Mouse (Mus musculus): ENCODE data around the gene Stk11. TPM values are rescaled to one million over a fixed set of nuclear protein-coding genes. Genes with fewer than 3 reads are reported as not detected.

The Stk11 gene
- total RNA-seq, 2 experiments from 2014 or later: 98.7 to 99.9 TPM

DNA sequence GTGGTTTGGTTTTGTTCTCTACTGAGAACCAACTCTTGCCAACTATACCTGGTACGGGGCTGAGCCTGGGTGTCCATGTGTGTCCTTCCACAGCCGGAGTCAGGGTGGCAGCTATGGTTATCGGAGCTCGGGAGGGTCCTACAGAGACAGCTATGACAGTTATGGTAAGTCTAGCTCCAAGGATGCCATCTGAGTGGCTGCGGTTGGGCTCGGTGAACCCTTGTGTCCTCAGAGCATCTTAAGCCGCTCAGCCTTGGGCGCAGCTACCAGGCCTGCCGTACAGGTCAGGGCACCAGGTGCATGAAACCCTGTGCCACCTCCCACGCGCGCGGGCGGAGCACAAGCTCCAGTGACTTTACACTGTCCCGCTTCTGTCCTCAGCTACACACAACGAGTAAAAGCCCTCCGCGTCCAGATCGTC is 55.0 kb downstream of the Stk11 start:
- DNase-seq: no peak

DNA sequence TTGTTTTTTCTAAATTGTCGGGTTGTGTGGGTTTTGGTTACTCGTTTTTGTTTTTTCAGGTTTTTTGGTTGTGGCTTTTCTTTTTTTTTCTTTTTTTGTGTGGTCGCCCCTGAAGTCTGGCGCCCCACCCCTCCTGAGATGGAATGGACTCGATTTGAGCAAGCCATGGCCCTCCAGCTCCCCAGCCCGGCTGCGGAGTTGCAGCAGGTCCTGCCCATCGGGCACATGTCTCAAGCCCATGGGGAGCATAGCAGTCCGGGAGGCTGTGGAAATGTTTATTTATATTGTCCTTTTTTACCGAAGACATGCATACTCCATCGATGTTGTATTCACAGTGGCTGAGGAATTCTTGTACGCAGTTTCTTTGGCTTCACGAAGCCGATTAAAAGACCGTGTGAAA is 55.6 kb downstream of the Stk11 start:
- no peak for DNase-seq

DNA sequence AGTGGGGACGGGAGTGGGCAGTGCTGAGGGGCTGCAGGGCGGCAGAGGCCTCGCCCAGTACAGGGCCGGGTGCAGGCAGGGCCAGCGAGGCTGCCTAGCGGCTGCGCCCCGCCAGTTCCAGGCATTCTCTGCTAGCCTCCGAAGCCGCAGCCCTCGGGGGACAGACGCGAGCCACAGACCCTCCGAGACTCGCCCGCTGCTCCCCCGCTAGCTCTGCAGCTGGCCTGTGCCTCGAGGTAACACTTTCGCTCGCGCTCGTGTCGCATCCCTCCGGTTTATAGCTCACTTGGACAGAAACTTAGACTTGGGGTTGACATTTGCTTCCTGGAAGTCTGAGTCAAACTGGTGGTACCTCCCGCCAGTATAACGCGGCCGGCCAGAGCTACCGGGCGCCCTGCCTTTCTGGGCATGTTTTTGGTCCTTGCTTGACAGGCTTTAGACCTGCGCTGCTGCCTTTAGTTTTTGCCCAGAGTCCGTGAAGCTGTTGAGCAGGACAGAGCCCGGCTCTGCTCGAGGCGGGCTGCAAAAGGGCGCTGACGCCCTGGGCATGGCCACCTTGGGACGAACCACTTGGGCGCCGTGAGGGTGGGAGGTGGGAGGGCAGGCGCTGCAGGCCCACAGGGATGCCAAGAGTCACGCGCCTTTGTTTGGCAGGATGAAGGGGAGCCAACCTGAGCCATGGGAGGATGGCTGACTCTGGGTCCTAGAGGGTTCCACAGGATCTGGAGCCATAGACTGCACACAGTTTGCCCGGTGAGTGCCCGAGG is 56.3 kb downstream of the Stk11 start:
- peak; percentile 44 for DNase-seq

DNA sequence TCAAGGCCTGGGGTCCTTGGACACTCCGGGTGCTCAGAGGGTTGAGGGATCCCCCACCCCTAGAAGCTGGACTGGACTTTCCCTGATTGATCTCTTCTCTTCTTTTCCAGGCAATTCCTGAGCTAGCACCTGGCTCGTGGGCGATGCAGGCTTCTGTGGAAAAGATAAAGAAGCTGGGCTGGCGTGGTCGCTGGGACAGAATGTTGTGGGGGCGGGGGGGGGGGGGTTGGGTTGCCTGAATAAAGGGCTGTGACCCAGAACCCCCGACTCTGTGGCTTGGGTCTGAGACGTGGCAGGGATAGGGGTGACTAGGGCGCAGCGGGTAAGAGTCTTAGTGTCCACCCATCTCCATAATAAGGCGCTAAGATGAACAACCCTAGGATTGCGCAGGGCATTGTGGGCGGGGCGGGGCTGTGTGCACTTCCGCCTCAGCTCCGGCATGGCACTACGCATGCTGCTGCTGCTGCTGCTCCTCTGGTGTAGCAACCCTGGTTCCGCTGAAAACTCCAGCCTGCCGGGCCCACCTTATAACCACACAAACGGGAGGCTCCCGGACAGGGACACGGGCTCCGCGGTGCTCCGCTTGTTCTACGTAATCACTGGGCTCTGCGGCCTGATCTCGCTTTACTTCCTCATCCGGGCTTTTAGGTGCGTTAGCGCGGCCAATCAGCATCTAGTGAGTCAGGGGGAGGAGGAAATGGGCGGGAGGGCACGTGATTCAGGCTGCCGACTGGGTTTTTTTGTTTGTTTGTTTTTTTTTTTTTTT is 57.1 kb downstream of the Stk11 start, which contains the start of gene 1600002K03Rik:
TSS of gene 1600002K03Rik (plus strand) at position 418 of the 766 bp plus-strand sequence.
- peak; percentile 86 for DNase-seq

DNA sequence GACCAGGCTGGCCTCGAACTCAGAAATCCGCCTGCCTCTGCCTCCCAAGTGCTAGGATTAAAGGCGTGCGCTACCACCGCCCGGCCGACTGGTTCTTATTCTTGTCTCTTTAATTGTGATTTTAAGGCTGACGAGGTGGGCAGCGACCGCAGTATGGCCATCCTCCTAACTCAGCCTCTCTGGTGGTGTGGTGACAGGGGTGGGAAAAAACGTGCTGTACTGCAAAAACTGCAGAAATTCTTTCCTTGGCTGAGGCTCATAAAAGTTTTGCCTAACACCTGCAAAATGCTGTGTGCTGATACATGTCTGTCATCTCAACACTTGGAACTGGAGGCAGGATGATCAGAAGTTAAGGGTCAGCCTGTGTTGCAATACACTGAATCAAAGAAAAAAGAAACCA is 57.8 kb downstream of the Stk11 start:
- no peak for DNase-seq

DNA sequence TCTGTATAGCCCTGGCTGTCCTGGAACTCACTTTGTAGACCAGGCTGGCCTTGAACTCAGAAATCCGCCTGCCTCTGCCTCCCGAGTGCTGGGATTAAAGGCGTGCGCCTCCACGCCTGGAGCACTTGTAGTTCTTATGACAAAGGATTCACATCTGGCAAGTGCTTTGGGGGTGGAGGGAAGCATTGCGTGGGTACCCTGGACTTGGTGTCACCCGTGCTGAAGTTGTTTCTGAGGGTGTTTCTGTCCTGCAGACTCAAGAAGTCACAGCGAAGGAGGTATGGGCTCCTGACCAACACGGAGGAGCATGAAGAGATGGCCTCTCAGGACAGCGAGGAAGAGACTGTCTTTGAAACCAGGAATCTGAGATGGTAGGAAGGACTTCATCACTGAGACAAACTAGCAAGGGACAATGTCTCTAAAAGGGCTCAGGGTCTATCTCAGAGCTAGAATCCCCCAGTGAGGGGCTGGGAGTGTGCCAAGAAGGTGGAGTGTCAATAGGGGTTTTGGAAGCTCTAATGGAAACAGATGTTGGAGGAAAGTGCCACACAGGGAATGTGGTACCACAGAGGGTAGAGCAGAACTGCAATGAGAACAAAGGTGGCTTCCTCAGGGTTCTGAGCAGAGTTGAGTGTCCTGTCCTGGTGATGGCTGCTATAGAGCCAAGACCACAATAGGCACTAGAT is 58.5 kb downstream of the Stk11 start:
- no peak for DNase-seq

DNA sequence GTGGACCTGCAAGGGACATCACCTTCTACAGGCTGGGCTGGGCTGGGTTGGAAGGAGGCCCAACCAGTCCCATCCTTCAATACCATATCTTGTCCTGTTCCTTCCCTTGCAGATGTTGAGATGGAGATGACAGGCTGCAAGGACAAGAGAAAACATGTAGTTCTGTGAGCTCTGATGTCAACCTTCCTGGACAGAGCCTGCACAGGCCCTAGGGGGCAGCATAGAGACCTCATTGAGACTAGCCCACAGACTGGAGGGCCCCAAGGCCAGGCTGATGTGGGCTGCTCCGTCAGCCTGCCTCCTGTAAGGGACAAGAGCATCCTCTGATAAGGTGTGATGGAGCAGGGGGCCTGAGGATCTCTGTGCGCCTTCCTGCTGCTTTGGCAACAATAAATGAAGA is 59.1 kb downstream of the Stk11 start:
- DNase-seq: peak; percentile 43

DNA sequence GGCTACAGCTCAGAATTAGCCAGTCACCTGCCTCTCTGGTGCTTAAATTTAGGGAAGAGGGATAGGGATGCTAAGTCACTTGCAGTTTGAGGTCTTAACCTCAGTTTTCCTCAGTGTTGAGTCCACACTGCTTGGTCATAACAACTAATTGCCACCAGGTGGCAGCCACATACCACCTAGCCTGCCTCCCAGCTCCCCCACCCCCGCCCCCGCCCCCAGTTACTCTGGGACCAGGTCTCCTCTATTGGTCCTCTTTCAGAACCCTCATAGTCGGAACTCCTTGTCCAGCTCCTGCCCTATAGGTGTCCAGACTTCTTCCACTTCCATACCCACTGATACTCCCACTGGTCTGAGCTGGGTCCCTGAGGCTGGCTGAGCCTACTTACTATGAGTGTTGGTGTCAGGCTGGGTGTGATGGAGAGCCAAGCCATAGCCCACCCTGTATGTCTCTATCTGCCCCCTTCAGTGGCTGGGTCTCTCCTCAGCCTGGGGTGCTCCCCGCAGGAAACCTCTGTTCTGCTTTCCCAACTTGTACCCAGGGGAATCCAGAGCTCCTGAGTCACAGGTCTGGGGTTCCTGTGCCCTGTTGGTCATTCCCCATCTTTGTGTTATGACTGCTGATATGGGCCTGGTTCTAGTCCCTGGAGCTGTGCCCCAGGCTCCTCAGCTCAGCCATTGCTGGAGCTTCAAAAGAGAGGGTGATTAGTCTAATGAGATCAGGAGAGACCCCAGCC is 60.1 kb downstream of the Stk11 start:
- DNase-seq: peak; percentile 56

DNA sequence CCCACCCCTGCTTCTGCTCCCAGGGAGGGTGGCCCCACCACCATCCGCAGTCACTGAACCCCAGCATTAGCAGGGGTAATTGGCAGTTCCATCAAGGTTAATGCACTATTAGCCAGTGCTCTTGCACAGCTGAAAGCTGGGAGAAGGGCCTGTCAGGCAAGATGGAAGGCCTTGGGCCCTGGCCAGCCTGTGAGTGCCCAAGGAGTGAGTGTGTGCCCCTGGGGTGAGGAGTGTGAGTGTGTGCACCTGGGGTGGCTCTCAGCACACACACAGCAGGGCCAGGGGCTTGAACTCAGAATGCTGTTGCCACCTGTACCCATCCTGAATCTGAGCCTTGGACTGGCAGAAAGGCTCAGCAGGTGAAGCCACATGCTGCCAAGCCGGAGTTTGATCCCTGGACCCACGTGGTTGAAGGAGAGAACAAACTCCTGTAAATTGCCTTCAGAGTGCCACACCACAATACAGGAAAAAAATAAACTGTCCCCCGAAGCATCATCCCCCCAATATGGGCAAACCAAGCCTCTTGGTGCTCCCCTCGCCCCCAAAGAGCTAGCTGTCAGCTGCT is 60.7 kb downstream of the Stk11 start:
- no peak for DNase-seq

DNA sequence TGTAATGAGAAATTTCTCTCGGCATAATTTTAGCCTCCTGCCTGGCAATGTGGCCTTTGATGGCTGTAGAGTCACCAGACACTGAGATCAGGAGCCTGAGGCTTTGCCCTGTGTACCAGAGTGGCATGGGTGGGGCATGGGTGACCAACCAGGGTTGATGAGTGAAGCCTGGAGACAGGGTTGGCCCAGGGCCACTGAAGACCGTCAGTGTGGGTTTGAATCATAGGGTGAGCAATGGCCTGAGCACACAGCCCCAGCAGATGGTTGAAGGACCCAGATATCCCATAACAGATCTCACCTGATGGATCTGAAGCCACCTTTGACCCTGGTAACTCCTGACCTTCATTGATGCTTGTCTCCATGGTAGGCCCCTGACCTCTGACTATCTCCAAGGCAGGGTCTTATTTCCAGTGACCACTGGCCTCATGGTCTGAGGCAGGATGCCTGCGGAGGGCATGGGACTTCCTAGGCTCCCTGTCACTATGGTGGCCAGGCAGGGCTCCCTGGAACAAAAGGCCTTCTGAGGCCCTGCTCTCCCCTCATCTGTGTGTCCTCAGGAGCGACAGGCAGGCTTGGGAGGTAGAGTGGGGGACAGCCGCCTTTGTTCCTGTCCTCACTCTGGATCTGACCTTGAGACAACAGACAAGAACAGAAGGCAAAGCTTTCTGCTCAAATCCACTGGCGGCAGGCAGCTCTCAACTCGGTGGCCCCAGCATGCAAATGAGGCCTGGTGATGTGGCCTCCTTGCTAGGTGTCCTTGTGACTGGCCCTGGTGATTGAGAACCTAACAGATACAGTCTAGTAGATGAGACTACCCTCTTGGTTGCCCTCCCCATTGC is 62.1 kb downstream of the Stk11 start:
- DNase-seq: no peak

DNA sequence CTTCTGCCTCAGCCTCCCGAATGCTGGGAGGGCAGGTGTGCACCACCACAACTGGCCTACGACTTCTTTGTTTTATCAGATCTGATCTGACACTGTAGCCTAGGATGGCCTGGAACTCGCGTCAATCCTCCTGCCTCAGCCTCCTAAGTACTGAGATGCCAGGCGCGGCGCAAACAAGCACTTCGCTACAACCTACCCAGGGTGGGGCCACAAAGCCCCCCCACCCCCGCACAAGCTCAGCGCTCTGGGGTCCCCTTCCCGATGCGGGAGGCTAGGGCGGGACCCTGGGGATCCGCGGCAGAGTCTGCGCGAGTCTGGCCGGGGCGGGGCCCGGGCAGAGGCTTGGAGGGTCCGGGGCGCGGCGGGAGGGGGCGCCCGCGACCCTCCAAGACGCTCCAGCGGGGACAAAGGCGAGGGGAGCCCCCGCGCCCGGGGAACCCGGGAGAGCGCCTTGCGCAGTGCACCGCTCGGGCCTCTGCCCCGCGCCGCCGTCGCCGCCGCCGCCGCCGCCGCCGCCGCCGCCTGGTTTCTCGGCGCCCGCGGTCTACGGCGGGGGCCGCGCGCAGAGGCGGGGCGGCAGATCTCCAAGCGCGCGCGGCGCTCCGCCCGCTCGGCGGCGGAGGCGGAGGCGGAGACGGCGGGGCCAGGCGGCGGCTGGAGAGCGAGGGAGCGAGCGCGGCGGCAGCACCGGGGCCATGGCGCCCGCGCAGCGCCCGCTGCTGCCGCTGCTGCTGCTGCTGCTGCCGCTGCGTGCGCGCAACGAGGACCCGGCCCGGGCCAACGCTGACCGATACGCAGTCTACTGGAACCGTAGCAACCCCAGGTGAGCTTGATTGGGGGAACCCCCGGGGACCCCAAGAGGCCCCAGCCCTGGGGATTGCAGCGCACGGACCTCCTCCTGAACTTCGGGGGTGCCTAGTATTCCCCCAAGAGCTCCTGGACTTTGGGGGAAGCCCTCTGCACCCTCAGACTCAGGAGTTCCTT is 63.8 kb downstream of the Stk11 start, which contains the start of gene Efna2:
TSS of gene Efna2 (plus strand) at position 415 of the 984 bp plus-strand sequence.
- peak; percentile 52 for DNase-seq

Other genes starting within 250 kb of the Stk11 start
- not detected for gene Prtn3, start 241.3 kb upstream of the Stk11 start, total RNA-seq (2021)
- gene Plppr3, start 241.2 kb upstream of the Stk11 start, total RNA-seq (2021): 1 to 10 TPM; 2.5 to 2.9 TPM
- not detected for gene Elane, start 229.6 kb upstream of the Stk11 start, total RNA-seq (2021)
- under 1 TPM in 1 of 2 experiments, not detected in 1; 0.38 TPM for gene Cfd, start 224.9 kb upstream of the Stk11 start, total RNA-seq (2021)
- 10 to 100 TPM; 67.1 to 68.2 TPM for gene Med16, start 206.9 kb upstream of the Stk11 start, total RNA-seq (2021)
- not detected for gene Gm26602, start 204.9 kb upstream of the Stk11 start, total RNA-seq (2021)
- under 1 TPM; 0.25 to 0.33 TPM for gene Kiss1r, start 198.8 kb upstream of the Stk11 start, total RNA-seq (2021)
- gene R3hdm4, start 194.6 kb upstream of the Stk11 start, total RNA-seq (2021): 100 to 1,000 TPM in 1 of 2 experiments, 10 to 100 TPM in 1; 91.0 to 100 TPM
- gene Arid3a, start 188.8 kb upstream of the Stk11 start, total RNA-seq (2021): 1 to 10 TPM; 4.2 to 4.3 TPM
- 10 to 100 TPM; 25.5 to 28.5 TPM for gene Wdr18, start 155.7 kb upstream of the Stk11 start, total RNA-seq (2021)
- gene Grin3b, start 145.1 kb upstream of the Stk11 start, total RNA-seq (2021): under 1 TPM in 1 of 2 experiments, not detected in 1; 0.21 TPM
- 100 to 1,000 TPM; 117 to 120 TPM for gene Tmem259, start 131.5 kb upstream of the Stk11 start, total RNA-seq (2021)
- gene Cnn2, start 127.2 kb upstream of the Stk11 start, total RNA-seq (2021): 100 to 1,000 TPM; 109 to 113 TPM
- gene Abca7, start 119.3 kb upstream of the Stk11 start, total RNA-seq (2021): 1 to 10 TPM; 6.9 to 8.1 TPM
- 1 to 10 TPM; 4.0 to 4.1 TPM for gene Arhgap45, start 99.2 kb upstream of the Stk11 start, total RNA-seq (2021)
- gene Polr2e, start 76.0 kb upstream of the Stk11 start, total RNA-seq (2021): 10 to 100 TPM; 66.6 to 70.7 TPM
- 100 to 1,000 TPM; 450 to 489 TPM for gene Gpx4, start 68.6 kb upstream of the Stk11 start, total RNA-seq (2021)
- 10 to 100 TPM; 19.0 to 19.4 TPM for gene Sbno2, start 10.2 kb upstream of the Stk11 start, total RNA-seq (2021)
- gene Atp5d, start 22.8 kb downstream of the Stk11 start, total RNA-seq (2021): 1,000 to 10,000 TPM in 1 of 2 experiments, 100 to 1,000 TPM in 1; 966 to 1,003 TPM
- gene Cbarp, start 25.0 kb downstream of the Stk11 start, total RNA-seq (2021): 1 to 10 TPM; 3.7 to 5.1 TPM
- gene Midn, start 32.5 kb downstream of the Stk11 start, total RNA-seq (2021): 100 to 1,000 TPM; 145 to 163 TPM
- gene Cirbp, start 50.2 kb downstream of the Stk11 start, total RNA-seq (2021): 100 to 1,000 TPM; 163 to 193 TPM
- gene 1600002K03Rik, start 57.1 kb downstream of the Stk11 start, total RNA-seq (2021): 1 to 10 TPM; 1.9 to 4.9 TPM
- 1 to 10 TPM; 2.8 to 2.9 TPM for gene Efna2, start 63.7 kb downstream of the Stk11 start, total RNA-seq (2021)
- gene Mum1, start 110.6 kb downstream of the Stk11 start, total RNA-seq (2021): 10 to 100 TPM; 22.8 to 26.7 TPM
- gene Ndufs7, start 133.3 kb downstream of the Stk11 start, total RNA-seq (2021): 100 to 1,000 TPM; 480 to 520 TPM
- 10 to 100 TPM; 18.5 to 23.4 TPM for gene Gamt, start 145.2 kb downstream of the Stk11 start, total RNA-seq (2021)
- gene Dazap1, start 145.7 kb downstream of the Stk11 start, total RNA-seq (2021): 100 to 1,000 TPM; 131 to 140 TPM
- gene Rps15, start 176.7 kb downstream of the Stk11 start, total RNA-seq (2021): 1,000 to 10,000 TPM in 1 of 2 experiments, 100 to 1,000 TPM in 1; 949 to 1,003 TPM
- gene Apc2, start 180.2 kb downstream of the Stk11 start, total RNA-seq (2021): 1 to 10 TPM; 6.0 to 6.2 TPM
- 10 to 100 TPM; 16.9 TPM for gene 2310011J03Rik, start 204.7 kb downstream of the Stk11 start, total RNA-seq (2021)
- gene Pcsk4, start 213.7 kb downstream of the Stk11 start, total RNA-seq (2021): 1 to 10 TPM; 1.3 to 2.0 TPM
- gene Reep6, start 214.2 kb downstream of the Stk11 start, total RNA-seq (2021): 1 to 10 TPM; 1.6 to 1.8 TPM
- gene Adamtsl5, start 232.6 kb downstream of the Stk11 start, total RNA-seq (2021): 10 to 100 TPM; 32.8 to 34.2 TPM
- not detected for gene Plk5, start 240.7 kb downstream of the Stk11 start, total RNA-seq (2021)

Data from heart, postnatal 4 days (tissue).